Mouse (Mus musculus): ENCODE results near the gene Nutm1. TPM values are rescaled to one million over a fixed set of nuclear protein-coding genes. Genes with fewer than 3 reads are reported as not detected.
"Not testable (repeated sequence)": the region's sequence is repeated elsewhere in the genome, so short reads cannot be mapped to it uniquely, and the experiment has no call there.

Nutm1 gene
- total RNA-seq (2021) = not detected in 2 replicates
- long read RNA-seq, experiment 1 = 0 reads
- long read RNA-seq, experiment 2 = 0 reads

- no peak for DNase-seq
Measured at GRCm38 (mm10) chr2:112259241-112259962, at the start of gene Nutm1. TSS of gene Nutm1 (minus strand) at chr2:112259291.

- no peak for DNase-seq
Measured at GRCm38 (mm10) chr2:112308671-112309070, 49.6 kb upstream of the Nutm1 start.

- DNase-seq = no peak
Measured at GRCm38 (mm10) chr2:112298221-112298620, 39.1 kb upstream of the Nutm1 start.

- no peak for DNase-seq
Measured at GRCm38 (mm10) chr2:112296211-112296610, 37.1 kb upstream of the Nutm1 start.

GRCm38 (mm10) chr2:112292823-112293222 lies 33.7 kb upstream of the Nutm1 start:
- no peak for DNase-seq

- DNase-seq = no peak
Measured at GRCm38 (mm10) chr2:112289507-112289906, 30.4 kb upstream of the Nutm1 start.

GRCm38 (mm10) chr2:112287059-112287458 lies 28.0 kb upstream of the Nutm1 start:
- no peak for DNase-seq

GRCm38 (mm10) chr2:112286062-112286461 lies 27.0 kb upstream of the Nutm1 start:
- not testable (repeated sequence) for DNase-seq

GRCm38 (mm10) chr2:112285031-112285390 lies 25.9 kb upstream of the Nutm1 start:
- no peak for DNase-seq

GRCm38 (mm10) chr2:112284363-112285030 lies 25.4 kb upstream of the Nutm1 start:
- peak; percentile 71 for DNase-seq

GRCm38 (mm10) chr2:112282846-112283245 lies 23.8 kb upstream of the Nutm1 start:
- no peak for DNase-seq

- DNase-seq = no peak
Measured at GRCm38 (mm10) chr2:112276870-112277269, 17.8 kb upstream of the Nutm1 start.

GRCm38 (mm10) chr2:112273474-112273873 lies 14.4 kb upstream of the Nutm1 start:
- DNase-seq = no peak

- no peak for DNase-seq
Measured at GRCm38 (mm10) chr2:112272909-112273308, 13.8 kb upstream of the Nutm1 start.

- no peak for DNase-seq
Measured at GRCm38 (mm10) chr2:112270011-112270410, 10.9 kb upstream of the Nutm1 start.

- DNase-seq = no peak
Measured at GRCm38 (mm10) chr2:112267547-112268269, 8.6 kb upstream of the Nutm1 start.

GRCm38 (mm10) chr2:112266780-112267179 lies 7.7 kb upstream of the Nutm1 start:
- DNase-seq = peak; percentile 32

GRCm38 (mm10) chr2:112266242-112266592 lies 7.1 kb upstream of the Nutm1 start, which contains the start of gene Gm21985:
TSS of gene Gm21985 (plus strand) at chr2:112266314.
- peak; percentile 81 for DNase-seq

GRCm38 (mm10) chr2:112265448-112266241 lies 6.6 kb upstream of the Nutm1 start, which contains the start of gene Slc12a6:
TSS of gene Slc12a6 (plus strand) at chr2:112265825.
- DNase-seq = peak; percentile 96

GRCm38 (mm10) chr2:112264364-112264763 lies 5.3 kb upstream of the Nutm1 start:
- DNase-seq = no peak

GRCm38 (mm10) chr2:112262779-112263295 lies 3.7 kb upstream of the Nutm1 start:
- peak; percentile 22 for DNase-seq
